Mouse (Mus musculus): Measurements from ENCODE around the gene Mmp28. TPM values are rescaled to one million over a fixed set of nuclear protein-coding genes. Genes with fewer than 3 reads are reported as not detected.

Gene Mmp28
- polyA plus RNA-seq (2014; fragmentation: Nextera tagmentation; extraction: Ambion mirVana) = 1.8 and 2.2 TPM in 2 replicates

DNA sequence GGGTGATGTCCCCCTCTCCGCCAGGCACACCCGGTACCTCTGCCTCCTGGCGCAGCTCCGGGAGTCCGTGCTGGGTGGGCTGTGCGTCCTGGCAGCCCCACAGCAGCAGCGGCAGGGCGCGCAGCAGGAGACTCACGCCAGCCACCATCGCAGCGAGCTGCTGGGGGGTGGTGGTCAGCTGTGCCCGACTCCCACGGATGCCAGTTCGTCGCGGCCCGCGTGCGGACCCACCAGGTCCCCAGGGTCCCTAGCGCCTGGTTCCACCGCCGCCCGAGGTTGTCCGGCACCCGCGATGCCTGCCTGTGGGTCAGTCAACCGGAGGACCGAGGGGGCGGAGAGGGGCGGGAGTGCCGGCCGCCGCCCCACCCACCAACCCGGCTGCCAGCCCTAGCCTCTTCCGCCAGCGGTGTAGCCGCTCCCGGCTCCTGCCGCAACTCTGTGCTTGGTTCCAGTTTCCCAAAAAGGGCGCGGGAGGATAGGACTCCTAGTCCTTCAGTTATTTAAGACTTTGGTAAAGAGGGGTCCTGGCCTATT lies at the start of gene Mmp28:
Gene Mmp28 (minus strand): TSS at position 361 of the 534 bp plus-strand sequence.
- Histone ChIP-seq H3K9me3 (replicated peaks; ENCODE audit: control insufficient read depth, low read length) (no peaks in the 10 kb centered on the region), H3K36me3 (ENCODE audit: control insufficient read depth, insufficient read depth, low read length) (no peaks in the 10 kb centered on the region), H3K9ac (ENCODE audit: low read length) (peak within 1 kb of the TSS; percentile 68), H3K4me2 (ENCODE audit: low read length) (peak within 1 kb of the TSS; percentile 90), H3K27ac (ENCODE audit: low read depth, low read length) (no peak within 1 kb of the TSS), H3K4me3 (ENCODE audit: low read depth, low read length) (peak within 1 kb of the TSS; percentile 41), H3K4me1 (ENCODE audit: control insufficient read depth, insufficient read depth, low read length) (peaks cover 8% of the 10 kb centered on the region; the same call in 1 of the 2 replicates), H3K27me3 (replicated peaks; ENCODE audit: control insufficient read depth, insufficient read depth, low read length) (peaks cover 21% of the 10 kb centered on the region)
- ATAC-seq (no peak; the same call in 1 of the 2 replicates), DNase-seq (ENCODE audit: low spot score) (no peak)
- WGBS = under 1% methylated on average over 37 of the region's 42 CpGs

- Histone ChIP-seq H3K4me2 (ENCODE audit: low read length) (no peak overlapping the region), H3K27me3 (replicated peaks; ENCODE audit: control insufficient read depth, insufficient read depth, low read length) (no peaks in the 10 kb centered on the region), H3K9me3 (replicated peaks; ENCODE audit: control insufficient read depth, low read length) (no peaks in the 10 kb centered on the region), H3K9ac (ENCODE audit: low read length) (no peak overlapping the region), H3K36me3 (ENCODE audit: control insufficient read depth, insufficient read depth, low read length) (peaks cover 36% of the 10 kb centered on the region), H3K27ac (ENCODE audit: low read depth, low read length) (no peak overlapping the region), H3K4me3 (ENCODE audit: low read depth, low read length) (no peak overlapping the region), H3K4me1 (ENCODE audit: control insufficient read depth, insufficient read depth, low read length) (no peaks in the 10 kb centered on the region)
- DNase-seq (ENCODE audit: low spot score) (no peak), ATAC-seq (no peak)
Measured at GRCm38 (mm10) chr11:83509521-83509920, 46.6 kb upstream of the Mmp28 start.

DNA sequence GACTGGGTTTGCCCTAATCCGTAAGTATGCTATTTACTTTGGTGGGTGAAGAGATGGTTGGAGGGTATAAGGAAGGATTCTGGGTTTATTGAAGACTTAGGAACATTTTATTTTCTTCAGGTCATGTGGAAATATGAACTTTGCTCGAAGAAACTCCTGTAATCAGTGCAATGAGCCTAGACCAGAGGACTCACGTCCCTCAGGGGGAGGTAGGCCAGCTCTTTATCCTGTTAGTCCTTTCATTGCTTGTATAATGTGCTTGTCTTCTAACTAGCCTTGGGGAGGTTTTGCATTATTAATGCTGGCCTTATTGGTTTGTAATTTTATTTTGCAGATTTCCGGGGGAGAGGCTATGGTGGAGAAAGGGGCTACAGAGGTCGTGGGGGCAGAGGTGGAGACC lies 41.4 kb upstream of the Mmp28 start:
- no peak for DNase-seq (ENCODE audit: low spot score)
- Histone ChIP-seq H3K4me3 (ENCODE audit: low read depth, low read length) (no peak overlapping the region), H3K9ac (ENCODE audit: low read length) (no peak overlapping the region), H3K9me3 (replicated peaks; ENCODE audit: control insufficient read depth, low read length) (no peaks in the 10 kb centered on the region), H3K4me2 (ENCODE audit: low read length) (no peak overlapping the region), H3K4me1 (ENCODE audit: control insufficient read depth, insufficient read depth, low read length) (no peaks in the 10 kb centered on the region), H3K36me3 (ENCODE audit: control insufficient read depth, insufficient read depth, low read length) (peaks cover 74% of the 10 kb centered on the region), H3K27me3 (replicated peaks; ENCODE audit: control insufficient read depth, insufficient read depth, low read length) (no peaks in the 10 kb centered on the region), H3K27ac (ENCODE audit: low read depth, low read length) (no peak overlapping the region)
- WGBS = 88% methylated on average over 5 of the region's 5 CpGs
- ATAC-seq = no peak

DNA sequence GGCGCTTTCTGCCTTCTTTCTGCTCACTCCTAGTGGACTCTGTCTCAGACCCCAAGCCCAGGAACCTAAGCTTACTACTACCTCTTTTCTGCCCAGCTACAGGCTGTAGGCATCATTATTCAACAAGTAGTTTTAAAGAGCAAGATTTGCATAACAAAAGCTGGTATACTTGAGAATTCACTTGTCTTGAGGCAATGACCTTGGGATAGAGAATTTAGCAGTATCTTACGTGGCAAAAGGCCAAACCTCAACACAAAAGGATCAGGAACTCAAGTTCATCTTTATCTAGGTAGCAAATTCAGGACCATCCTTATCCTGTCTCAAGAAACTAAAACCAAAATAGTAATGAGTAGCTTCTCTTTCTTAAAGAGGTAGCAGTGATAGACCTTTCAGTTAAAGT lies 32.7 kb upstream of the Mmp28 start:
- ATAC-seq = no peak
- Histone ChIP-seq H3K4me2 (ENCODE audit: low read length) (no peak overlapping the region), H3K4me3 (ENCODE audit: low read depth, low read length) (no peak overlapping the region), H3K36me3 (ENCODE audit: control insufficient read depth, insufficient read depth, low read length) (peaks cover 18% of the 10 kb centered on the region), H3K9me3 (replicated peaks; ENCODE audit: control insufficient read depth, low read length) (no peaks in the 10 kb centered on the region), H3K9ac (ENCODE audit: low read length) (no peak overlapping the region), H3K27me3 (replicated peaks; ENCODE audit: control insufficient read depth, insufficient read depth, low read length) (no peaks in the 10 kb centered on the region), H3K4me1 (ENCODE audit: control insufficient read depth, insufficient read depth, low read length) (0 out of 2 replicates have a peak, but pooled peaks cover 3% of the 10 kb centered on the region), H3K27ac (ENCODE audit: low read depth, low read length) (no peak overlapping the region)
- 52% methylated on average over 2 of the region's 2 CpGs for WGBS
- peak; percentile 26 for DNase-seq (ENCODE audit: low spot score)

- H3K9me3 ChIP-seq (replicated peaks; ENCODE audit: control insufficient read depth, low read length) = no peaks in the 10 kb centered on the region
- H3K9ac ChIP-seq (ENCODE audit: low read length) = no peak overlapping the region
- H3K36me3 ChIP-seq (ENCODE audit: control insufficient read depth, insufficient read depth, low read length) = peaks cover 28% of the 10 kb centered on the region
- ATAC-seq = no peak
- DNase-seq (ENCODE audit: low spot score) = peak; percentile 3
- 96% methylated on average over 4 of the region's 4 CpGs for WGBS
- no peaks in the 10 kb centered on the region for H3K27me3 ChIP-seq (replicated peaks; ENCODE audit: control insufficient read depth, insufficient read depth, low read length)
- 0 out of 2 replicates have a peak, but pooled peaks cover 3% of the 10 kb centered on the region for H3K4me1 ChIP-seq (ENCODE audit: control insufficient read depth, insufficient read depth, low read length)
- no peak overlapping the region for H3K27ac ChIP-seq (ENCODE audit: low read depth, low read length)
- no peak overlapping the region for H3K4me3 ChIP-seq (ENCODE audit: low read depth, low read length)
- no peak overlapping the region for H3K4me2 ChIP-seq (ENCODE audit: low read length)
Measured at GRCm38 (mm10) chr11:83491488-83491887, 28.6 kb upstream of the Mmp28 start.

- whole genome bisulfite sequencing = 1% methylated on average over 42 of the region's 52 CpGs
- Histone ChIP-seq H3K27me3 (replicated peaks; ENCODE audit: control insufficient read depth, insufficient read depth, low read length) (no peaks in the 10 kb centered on the region), H3K9ac (ENCODE audit: low read length) (peak overlapping the region; percentile 93), H3K36me3 (ENCODE audit: control insufficient read depth, insufficient read depth, low read length) (peaks cover 19% of the 10 kb centered on the region), H3K4me3 (ENCODE audit: low read depth, low read length) (peak overlapping the region; percentile 95), H3K4me2 (ENCODE audit: low read length) (peak overlapping the region; percentile 91), H3K4me1 (ENCODE audit: control insufficient read depth, insufficient read depth, low read length) (peaks cover 11% of the 10 kb centered on the region), H3K27ac (ENCODE audit: low read depth, low read length) (peak overlapping the region; percentile 97), H3K9me3 (replicated peaks; ENCODE audit: control insufficient read depth, low read length) (no peaks in the 10 kb centered on the region)
- no peak for DNase-seq (ENCODE audit: low spot score)
- ATAC-seq = peak; percentile 86
Measured at GRCm38 (mm10) chr11:83473235-83474016, 10.6 kb upstream of the Mmp28 start.

DNA sequence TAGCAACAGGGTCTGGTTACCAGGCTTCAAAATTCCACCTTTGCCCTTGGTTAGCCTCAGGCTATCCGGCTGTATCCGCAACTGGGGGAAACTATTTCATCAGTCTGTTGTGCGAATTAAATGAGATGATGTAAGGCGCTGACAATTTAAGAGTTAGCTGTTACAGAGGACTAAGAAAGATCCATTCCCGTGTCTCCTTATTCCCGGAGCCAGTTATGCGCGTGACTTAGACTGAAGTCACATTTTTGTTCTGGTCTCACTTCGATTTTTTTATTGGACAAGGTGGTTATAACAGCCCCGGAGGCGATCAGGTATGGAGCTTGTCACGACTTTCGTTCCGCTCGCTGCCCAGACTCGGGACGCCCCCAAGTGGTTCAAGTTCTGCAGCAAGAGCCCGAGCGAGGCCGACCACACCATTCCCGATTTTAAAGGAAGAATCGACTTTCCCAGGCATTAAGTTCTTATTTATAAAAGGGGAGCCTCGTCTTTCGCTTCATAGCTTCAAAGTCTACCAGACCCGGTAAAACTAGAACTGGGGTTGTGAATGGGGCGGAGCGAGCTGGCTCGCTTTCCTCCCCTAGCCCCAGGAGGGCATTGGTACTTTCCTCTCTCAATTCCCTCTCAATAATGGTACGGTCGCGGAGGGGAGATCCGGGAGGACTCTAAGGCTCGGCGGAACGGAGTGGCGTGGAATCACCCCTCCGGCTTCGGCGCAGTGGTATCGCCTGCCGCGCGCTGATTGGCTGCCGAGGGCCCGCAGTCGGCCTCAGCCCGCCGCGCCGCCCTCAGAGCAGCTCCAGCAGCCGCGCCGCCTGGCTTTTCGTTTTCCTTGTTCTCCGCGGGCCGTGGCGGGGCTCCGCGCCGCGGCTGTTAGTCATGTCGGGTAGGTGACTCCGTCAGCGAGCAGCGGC lies 9.7 kb upstream of the Mmp28 start, which contains the start of gene Taf15:
Gene Taf15 (plus strand): TSS at position 763 of the 911 bp plus-strand sequence.
- Histone ChIP-seq H3K27ac (ENCODE audit: low read depth, low read length) (peak within 1 kb of the TSS; percentile 97), H3K36me3 (ENCODE audit: control insufficient read depth, insufficient read depth, low read length) (peaks cover 12% of the 10 kb centered on the region), H3K27me3 (replicated peaks; ENCODE audit: control insufficient read depth, insufficient read depth, low read length) (no peaks in the 10 kb centered on the region), H3K4me1 (ENCODE audit: control insufficient read depth, insufficient read depth, low read length) (peaks cover 11% of the 10 kb centered on the region), H3K9ac (ENCODE audit: low read length) (peak within 1 kb of the TSS; percentile 93), H3K4me2 (ENCODE audit: low read length) (peak within 1 kb of the TSS; percentile 91), H3K9me3 (replicated peaks; ENCODE audit: control insufficient read depth, low read length) (no peaks in the 10 kb centered on the region), H3K4me3 (ENCODE audit: low read depth, low read length) (peak within 1 kb of the TSS; percentile 95)
- DNase-seq (ENCODE audit: low spot score) (peak; percentile 99), ATAC-seq (peak; percentile 99)
- under 1% methylated on average over 66 of the region's 66 CpGs for WGBS

DNA sequence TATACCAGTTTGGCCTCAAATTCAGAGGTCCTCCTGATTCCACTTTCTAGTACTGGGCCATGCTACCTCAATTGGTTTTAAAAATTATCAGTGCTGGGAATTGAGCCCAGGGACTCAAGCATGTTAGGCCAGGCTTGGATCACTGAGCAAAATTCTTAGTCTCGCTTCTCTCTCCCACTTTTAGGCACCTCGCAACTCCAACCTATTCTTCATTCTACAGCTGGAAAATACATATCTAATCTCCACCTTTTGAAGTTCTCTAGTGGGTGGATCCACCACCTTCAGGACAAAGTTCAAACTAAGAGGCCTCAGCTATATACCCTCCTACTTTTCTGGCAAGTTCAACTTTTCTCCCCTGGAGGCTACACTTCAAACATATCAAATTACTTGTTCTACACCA lies 8.9 kb upstream of the Mmp28 start:
- 89% methylated on average over 2 of the region's 2 CpGs for WGBS

More for the DNA sequence above, 8.9 kb upstream of the Mmp28 start:
- peak overlapping the region; percentile 56; the same call in 1 of the 2 replicates for H3K4me2 ChIP-seq (ENCODE audit: low read length)
- H3K4me1 ChIP-seq (ENCODE audit: control insufficient read depth, insufficient read depth, low read length) = peaks cover 17% of the 10 kb centered on the region
- no peak overlapping the region for H3K4me3 ChIP-seq (ENCODE audit: low read depth, low read length)
- DNase-seq (ENCODE audit: low spot score) (no peak), ATAC-seq (no peak)
- H3K9ac ChIP-seq (ENCODE audit: low read length) = no peak overlapping the region
- no peaks in the 10 kb centered on the region for H3K27me3 ChIP-seq (replicated peaks; ENCODE audit: control insufficient read depth, insufficient read depth, low read length)
- H3K9me3 ChIP-seq (replicated peaks; ENCODE audit: control insufficient read depth, low read length) = no peaks in the 10 kb centered on the region
- H3K27ac ChIP-seq (ENCODE audit: low read depth, low read length) = no peak overlapping the region
- H3K36me3 ChIP-seq (ENCODE audit: control insufficient read depth, insufficient read depth, low read length) = peaks cover 8% of the 10 kb centered on the region
